Mouse (Mus musculus) MEL (cell line): Measurements from ENCODE around the gene Mbnl1. TPM values are rescaled to one million over a fixed set of nuclear protein-coding genes. Genes with fewer than 3 reads are reported as not detected.

Source experiments
- CHD2 ChIP-seq: IDR thresholded peaks from 2 replicates; pipeline ENCODE4 v1.6.1; 2011; ENCODE audit warnings: low read length, improper control_type of control experiment
- CTCF ChIP-seq, 3 experiments: IDR thresholded peaks in 2 of 3; conservative IDR thresholded peaks in 1 of 3; 2 replicates each; pipeline ENCODE4 v1.5.1; 2011 to 2012; ENCODE audit warnings: low read length in 3 of 3, low read depth in 2 of 3, mild to moderate bottlenecking in 2 of 3, improper control_type of control experiment in 1 of 3, inconsistent platforms in 1 of 3, mixed read lengths in 1 of 3, moderate library complexity in 1 of 3; ENCODE audit not compliant: control insufficient read depth in 1 of 3, insufficient read depth in 1 of 3, poor library complexity in 1 of 3, severe bottlenecking in 1 of 3
- E2F4 ChIP-seq: IDR thresholded peaks from 2 replicates; pipeline ENCODE4 v1.6.1; 2011; ENCODE audit warnings: low read depth, low read length, improper control_type of control experiment, borderline replicate concordance
- EP300 ChIP-seq, 2 experiments: IDR thresholded peaks; 2 replicates each; pipeline ENCODE4 v1.6.1; 2011; ENCODE audit warnings: improper control_type of control experiment in 2 of 2, low read length in 2 of 2, low read depth in 1 of 2, mild to moderate bottlenecking in 1 of 2
- ETS1 ChIP-seq: IDR thresholded peaks from 2 replicates; pipeline ENCODE4 v1.6.1; 2012; ENCODE audit warnings: low read depth, mild to moderate bottlenecking, inconsistent platforms, low read length, improper control_type of control experiment, moderate library complexity
- GATA1 ChIP-seq: IDR thresholded peaks from 2 replicates; pipeline ENCODE4 v1.6.1; 2011; ENCODE audit warnings: low read depth, low read length, improper control_type of control experiment
- HCFC1 ChIP-seq: IDR thresholded peaks from 2 replicates; pipeline ENCODE4 v1.6.1; 2012; ENCODE audit warnings: low read depth, mild to moderate bottlenecking, inconsistent platforms, low read length, improper control_type of control experiment, moderate library complexity
- JUND ChIP-seq: IDR thresholded peaks from 2 replicates; pipeline ENCODE4 v1.6.1; 2011; ENCODE audit warnings: low read depth, mild to moderate bottlenecking, improper control_type of control experiment, low read length
- KAT2A ChIP-seq: conservative IDR thresholded peaks from 2 replicates; pipeline ENCODE4 v1.6.1; 2012; ENCODE audit warnings: low read depth, low read length, improper control_type of control experiment, inconsistent platforms
- MAX ChIP-seq: IDR thresholded peaks from 2 replicates; pipeline ENCODE4 v1.6.1; 2011; ENCODE audit warnings: low read length, improper control_type of control experiment
- MYB ChIP-seq: IDR thresholded peaks from 2 replicates; pipeline ENCODE4 v1.6.1; 2011; ENCODE audit warnings: mild to moderate bottlenecking, low read depth, low read length, improper control_type of control experiment
- MYC ChIP-seq: IDR thresholded peaks from 2 replicates; pipeline ENCODE4 v1.6.1; 2011; ENCODE audit warnings: low read depth, mild to moderate bottlenecking, low read length, improper control_type of control experiment, moderate library complexity
- NRF1 ChIP-seq: IDR thresholded peaks from 2 replicates; pipeline ENCODE4 v1.6.1; 2014; ENCODE audit warnings: low read depth, mild to moderate bottlenecking, inconsistent platforms, low read length, improper control_type of control experiment, moderate library complexity; ENCODE audit not compliant: poor library complexity, insufficient read depth, severe bottlenecking
- POLR2A ChIP-seq, 2 experiments: IDR thresholded peaks; 2 replicates each; pipeline ENCODE4 v1.6.1; 2011 to 2012; ENCODE audit warnings: low read length in 2 of 2, mild to moderate bottlenecking in 2 of 2, control low read depth in 1 of 2, improper control_type of control experiment in 1 of 2, low read depth in 1 of 2, moderate library complexity in 1 of 2; ENCODE audit not compliant: control insufficient read depth in 1 of 2, insufficient read depth in 1 of 2, poor library complexity in 1 of 2
- POLR2AphosphoS2 ChIP-seq: IDR thresholded peaks from 2 replicates; pipeline ENCODE4 v1.6.1; 2011; ENCODE audit warnings: low read length, improper control_type of control experiment
- POLR2AphosphoS5 ChIP-seq: IDR thresholded peaks from 2 replicates; pipeline ENCODE4 v1.6.1; 2012; ENCODE audit warnings: low read depth, borderline replicate concordance, mild to moderate bottlenecking, inconsistent platforms, low read length, moderate library complexity, mixed read lengths
- SIN3A ChIP-seq: IDR thresholded peaks from 2 replicates; pipeline ENCODE4 v1.6.1; 2012; ENCODE audit warnings: low read length, improper control_type of control experiment, inconsistent platforms
- SMC3 ChIP-seq: IDR thresholded peaks from 2 replicates; pipeline ENCODE4 v1.6.1; 2011; ENCODE audit warnings: low read depth, low read length, improper control_type of control experiment
- TAL1 ChIP-seq: IDR thresholded peaks from 2 replicates; pipeline ENCODE4 v1.6.1; 2012; ENCODE audit warnings: mild to moderate bottlenecking, inconsistent platforms, low read length, moderate library complexity, mixed read lengths
- TBP ChIP-seq: IDR thresholded peaks from 2 replicates; pipeline ENCODE4 v1.8.0; 2011; ENCODE audit warnings: low read depth, low read length, improper control_type of control experiment
- UBTF ChIP-seq: IDR thresholded peaks from 2 replicates; pipeline ENCODE4 v1.6.1; 2012; ENCODE audit warnings: low read depth, mild to moderate bottlenecking, inconsistent platforms, low read length, improper control_type of control experiment, moderate library complexity, borderline replicate concordance; ENCODE audit not compliant: insufficient read depth
- USF1 ChIP-seq: IDR thresholded peaks from 2 replicates; pipeline ENCODE4 v1.6.1; 2014; ENCODE audit warnings: low read depth, mild to moderate bottlenecking, inconsistent platforms, low read length, improper control_type of control experiment, moderate library complexity
- USF2 ChIP-seq, 2 experiments: IDR thresholded peaks; 2 replicates each; pipeline ENCODE4 v1.6.1; 2011 to 2012; ENCODE audit warnings: improper control_type of control experiment in 2 of 2, low read length in 2 of 2, borderline replicate concordance in 1 of 2, inconsistent platforms in 1 of 2, low read depth in 1 of 2, mild to moderate bottlenecking in 1 of 2; ENCODE audit not compliant: insufficient read depth in 1 of 2
- ZC3H11A ChIP-seq: IDR thresholded peaks from 2 replicates; pipeline ENCODE4 v1.6.1; 2012; ENCODE audit warnings: low read depth, mild to moderate bottlenecking, inconsistent platforms, low read length, improper control_type of control experiment
- ZMIZ1 ChIP-seq: IDR thresholded peaks from 2 replicates; pipeline ENCODE4 v1.6.1; 2012; ENCODE audit warnings: low read depth, mild to moderate bottlenecking, inconsistent platforms, low read length, improper control_type of control experiment, moderate library complexity
- polyA plus RNA-seq, 2 experiments: library from polyadenylated mRNA; stranded (reverse) in 1 of 2; unstranded in 1 of 2; fragments of >175 nt in 1 of 2; fragments of >200 nt in 1 of 2; gene quantifications; 2 replicates each; pipeline versions ENCODE4 v1.2.1 to v1.2.4; 2012; ENCODE audit warnings: low replicate concordance in 2 of 2, low read depth in 1 of 2; ENCODE audit not compliant: insufficient read length in 2 of 2, insufficient read depth in 1 of 2, missing spikeins in 1 of 2
- total RNA-seq: library from RNA; depleted of rRNA; stranded (reverse); fragments of 300-350 nt; gene quantifications from 2 replicates; pipeline ENCODE4 v1.2.3, GENCODE M21; 2012

Mbnl1 gene
- total and polyA plus RNA-seq, 3 experiments: 250 to 371 (median 341) TPM

DNA sequence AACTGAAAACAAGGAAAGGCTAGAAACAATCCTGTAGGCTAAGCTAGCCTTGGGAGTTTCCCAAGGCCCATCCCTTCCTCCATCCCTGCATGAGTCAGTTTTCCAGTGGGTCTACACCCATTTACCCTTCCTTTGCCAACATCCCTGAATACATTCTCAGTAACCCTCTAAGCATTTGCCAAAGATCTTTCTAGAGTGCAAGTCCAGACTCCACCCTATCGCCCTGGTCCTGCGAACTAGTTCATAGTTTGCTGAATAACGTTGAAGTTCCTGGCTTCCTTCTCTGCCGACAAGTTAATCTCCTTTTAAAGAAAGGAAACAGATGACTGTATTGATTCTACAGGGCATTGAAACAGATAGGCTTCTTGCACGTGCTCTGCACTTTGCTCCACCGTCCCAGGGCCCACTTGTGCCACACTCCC lies 26.5 kb downstream of the Mbnl1 start (continued):
- TF ChIP-seq SMC3 (no peak), GATA1 (peak; percentile 84), TAL1 (peak; percentile 63), SIN3A (peak; percentile 92), ZC3H11A (no peak), MYC (peak; percentile 98), HCFC1 (no peak), CTCF (IDR thresholded peaks at IDR 0.05 in 2 of 3, conservative IDR thresholded peaks at IDR 0.05 in 1 of 3; ENCODE audit: control insufficient read depth in 1 of 3, insufficient read depth in 1 of 3, low read depth in 2 of 3, low read length in 3 of 3, poor library complexity in 1 of 3, severe bottlenecking in 1 of 3) (no peak), ETS1 (peak; percentile 97), JUND (0 out of 2 replicates have a peak, but pooled peaks have one; percentile 43), MAX (peak; percentile 96), MYB (no peak), EP300 (IDR thresholded peaks at IDR 0.05; ENCODE audit: low read depth in 1 of 2, low read length in 2 of 2) (peak; percentile 72 to 89), TBP (peak; percentile 67), UBTF (0 out of 2 replicates have a peak, but pooled peaks have one; percentile 63), NRF1 (no peak), POLR2AphosphoS5 (no peak), USF1 (peak; percentile 32; the same call in 1 of the 2 replicates), POLR2AphosphoS2 (peak; percentile 50; the same call in 1 of the 2 replicates), CHD2 (no peak), USF2 (IDR thresholded peaks at IDR 0.05; ENCODE audit: borderline replicate concordance in 1 of 2, insufficient read depth in 1 of 2, low read depth in 1 of 2, low read length in 2 of 2) (no peak), E2F4 (no peak), ZMIZ1 (no peak), POLR2A (IDR thresholded peaks at IDR 0.05; ENCODE audit: control insufficient read depth in 1 of 2, insufficient read depth in 1 of 2, low read depth in 1 of 2, low read length in 2 of 2, poor library complexity in 1 of 2) (peak in 1 of 2 experiments; percentile 49; a peak in 1 of 4 replicates), KAT2A (peak; percentile 21; the same call in 1 of the 2 replicates)
- TF ChIP-seq, all 39 proteins: peak for 18
